Mouse (Mus musculus) heart, adult 18-20 months (tissue): ENCODE measurements at regions not wholly inside any gene's neighbourhood (a gene's known extent, or its start where the extent isn't known, plus 50 kb on each side); places are given as distances from the start of the nearest gene placed in this dataset.

Source experiments
- DNase-seq, 2 experiments: peaks; one replicate each; pipeline ENCODE4 v3.0.0; 2021 to 2022; ENCODE audit warnings: mixed read lengths in 1 of 2

GRCm38 (mm10) chr4:131585946-131586345, 252.1 kb downstream of the Ptpru start:
- no peak for DNase-seq

- no peak for DNase-seq
Observed at GRCm38 (mm10) chr4:131587536-131587935, 250.6 kb downstream of the Ptpru start.

DNA sequence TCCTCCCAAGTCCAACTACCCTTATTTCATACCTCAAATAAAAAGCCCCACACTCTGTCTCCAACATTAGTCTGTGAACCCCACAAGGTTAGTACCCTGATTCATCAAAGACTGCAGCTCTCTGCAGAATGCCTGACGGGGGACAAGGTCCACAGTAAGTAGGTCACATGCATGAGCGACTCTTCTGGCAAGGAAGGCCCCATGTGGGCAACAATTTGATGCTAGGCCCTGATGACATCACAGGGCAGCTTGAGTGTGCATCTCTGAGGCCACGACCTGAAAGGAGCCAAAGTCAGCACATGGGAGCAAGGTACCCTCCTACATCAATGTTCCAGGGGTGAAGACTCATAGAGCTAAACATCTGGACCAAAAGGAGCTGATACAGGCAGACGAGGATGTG, 248.0 kb downstream of the Ptpru start:
- no peak for DNase-seq

- no peak for DNase-seq
Observed at GRCm38 (mm10) chr4:131591456-131591855, 246.6 kb downstream of the Ptpru start.

DNA sequence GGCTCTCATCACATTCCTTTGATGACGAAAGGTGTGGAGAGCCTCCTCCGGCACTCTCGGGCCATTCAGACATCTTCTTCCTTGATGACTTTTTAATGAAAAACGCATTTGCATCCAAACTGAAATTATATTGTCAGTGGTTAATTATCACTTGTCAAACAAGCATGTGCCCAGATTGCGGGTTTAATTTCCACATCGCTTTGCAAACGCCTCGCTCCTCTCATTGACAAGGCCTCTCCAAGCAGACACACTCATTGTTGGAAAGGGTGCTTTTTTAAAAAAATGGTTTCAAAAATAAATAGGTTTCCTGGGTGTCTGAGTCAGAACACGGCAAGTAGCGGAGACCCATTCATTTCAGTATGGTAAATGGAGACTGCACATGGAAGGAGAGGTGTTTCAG, 240.1 kb downstream of the Ptpru start:
- DNase-seq = no peak

DNA sequence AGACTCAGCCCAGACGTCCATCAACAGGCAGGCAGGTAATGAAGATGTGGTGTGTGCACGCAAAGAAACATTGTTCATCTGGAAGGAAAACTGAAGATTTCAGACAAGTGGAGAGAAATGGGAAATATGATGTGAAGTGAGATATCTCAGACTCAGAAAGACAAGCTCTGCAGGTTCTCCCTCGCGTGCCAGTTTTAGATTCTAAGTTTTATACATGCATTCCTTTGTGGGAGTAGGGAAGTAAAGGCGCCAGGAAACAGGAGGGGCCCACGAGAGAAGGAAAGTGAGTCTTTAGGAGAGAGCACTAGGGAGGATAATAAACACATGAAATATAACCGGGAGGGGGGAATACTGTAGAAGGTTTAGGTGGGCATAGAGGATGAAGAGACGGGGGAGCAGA, 223.7 kb downstream of the Ptpru start:
- DNase-seq = no peak

DNA sequence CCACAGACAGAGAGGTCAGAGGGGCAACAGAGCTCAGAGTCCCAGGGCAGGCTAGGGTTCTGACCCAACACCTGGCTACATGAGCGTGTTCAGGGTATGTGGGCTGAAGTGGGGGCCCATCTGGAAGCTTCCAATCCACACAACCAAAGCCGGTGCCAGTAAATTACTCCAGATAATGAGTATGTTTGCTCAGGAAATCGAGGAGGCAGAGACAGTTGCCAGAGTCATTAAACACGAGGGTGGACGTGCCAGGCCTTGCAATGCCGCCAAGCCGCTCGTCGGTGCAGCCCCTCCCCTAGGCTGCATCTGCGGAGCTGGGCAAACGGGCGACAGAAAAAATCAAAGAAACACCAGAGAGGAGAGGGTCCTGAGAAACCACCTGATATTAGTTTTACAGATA, 222.5 kb downstream of the Ptpru start:
- DNase-seq = peak; percentile 5 to 10

- no peak for DNase-seq
Observed at GRCm38 (mm10) chr4:131638105-131638504, 200.0 kb downstream of the Ptpru start.

DNA sequence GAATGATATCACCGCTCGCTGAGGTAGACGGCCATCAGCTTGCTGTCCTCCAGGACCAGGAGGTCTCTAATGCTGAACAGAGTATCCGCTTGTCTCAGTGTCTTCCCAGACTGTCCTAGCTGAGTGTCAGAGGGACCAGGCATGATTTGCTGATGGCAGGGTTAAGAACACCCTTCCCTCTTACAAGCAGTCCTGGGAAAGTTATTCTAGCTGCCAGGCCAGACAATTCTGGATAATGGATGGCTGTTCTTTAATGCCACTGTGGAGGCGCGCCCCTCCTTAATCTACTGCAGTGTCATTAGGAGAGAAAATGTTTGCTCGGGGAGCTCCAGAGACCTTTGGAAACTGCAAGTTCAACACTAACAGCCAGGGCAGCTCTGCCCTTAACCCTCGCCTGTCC, 182.1 kb downstream of the Ptpru start:
- DNase-seq = no peak

DNA sequence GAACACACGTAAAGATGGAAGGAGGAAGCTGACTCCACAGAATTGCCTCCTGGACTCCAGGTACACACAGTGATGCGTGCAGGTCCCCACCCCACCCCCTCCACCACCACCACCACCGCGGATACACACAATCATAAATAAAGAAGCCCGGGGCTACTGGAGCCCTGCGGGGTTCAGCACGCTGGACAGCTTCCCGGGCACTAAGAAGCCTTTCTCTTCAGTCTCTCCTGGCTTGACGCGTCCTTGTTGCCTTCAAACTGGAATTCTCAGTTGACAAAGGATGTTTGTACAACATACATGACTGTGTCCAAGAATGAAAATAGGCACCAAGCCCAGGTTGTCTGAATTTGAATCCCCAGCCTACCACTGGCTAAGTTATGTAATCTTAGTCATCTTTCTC, 180.2 kb downstream of the Ptpru start:
- peak in 1 of 2 experiments; percentile 30 for DNase-seq

GRCm38 (mm10) chr4:131660931-131661330, 177.2 kb downstream of the Ptpru start:
- DNase-seq = no peak

DNA sequence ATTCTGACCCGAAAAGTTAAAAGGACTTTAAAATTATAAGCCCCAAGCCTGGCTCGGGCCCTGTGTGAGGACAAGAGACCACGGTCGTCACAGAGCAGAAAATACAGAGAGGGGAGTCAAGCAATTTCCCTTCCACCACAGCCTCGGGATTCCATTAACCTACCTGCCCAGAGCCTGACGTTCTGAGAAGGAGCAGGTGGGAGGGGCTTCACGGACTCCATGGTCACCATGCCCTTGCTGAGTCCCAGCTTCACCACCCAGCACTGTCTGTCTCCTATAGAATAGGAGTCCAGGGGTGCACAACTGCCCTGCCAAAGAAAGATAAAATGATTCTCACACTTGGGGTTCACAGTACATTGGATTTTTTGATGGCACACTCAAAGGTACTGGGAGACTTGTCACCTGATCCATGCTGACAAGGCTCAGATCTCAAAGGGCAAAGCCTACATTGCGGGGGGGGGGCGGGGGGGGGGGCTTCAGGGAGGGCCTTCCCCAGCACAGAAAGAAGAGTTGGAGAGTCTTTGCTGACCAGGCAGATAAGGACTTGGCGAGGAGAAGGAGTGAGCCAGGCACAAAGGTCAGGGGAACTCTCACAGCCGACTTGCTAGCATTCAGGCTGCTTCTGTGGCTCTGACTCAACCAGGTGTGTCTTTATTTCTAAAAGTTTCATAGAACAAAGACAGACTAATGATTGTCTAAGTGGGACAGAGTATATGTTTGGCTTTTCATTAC, 166.1 kb downstream of the Ptpru start:
- no peak for DNase-seq

- DNase-seq = no peak
Observed at GRCm38 (mm10) chr4:131677966-131678365, 160.1 kb downstream of the Ptpru start.

- no peak for DNase-seq
Observed at GRCm38 (mm10) chr4:131683176-131683575, 154.9 kb downstream of the Ptpru start.

GRCm38 (mm10) chr4:131685544-131685943, 152.5 kb downstream of the Ptpru start:
- DNase-seq = no peak

- DNase-seq = no peak
Observed at GRCm38 (mm10) chr4:131694232-131694631, 143.9 kb downstream of the Ptpru start.

GRCm38 (mm10) chr4:131695941-131696912, 141.9 kb downstream of the Ptpru start:
- DNase-seq = no peak
